Mouse (Mus musculus): Measurements from ENCODE around the gene Mprip.

- TF ChIP-seq CTCF (IDR thresholded peaks at IDR 0.05; ENCODE audit: insufficient read depth, low read depth, low read length) = no peak
- no peak for TF ChIP-seq POLR2A (IDR thresholded peaks at IDR 0.05; ENCODE audit: insufficient read depth, low read depth, low read length)
Measured at GRCm38 (mm10) chr11:59777259-59777658, 116.2 kb downstream of the Mprip start.
